Mouse (Mus musculus): ENCODE results near the gene Pigp.

- no peak for TF ChIP-seq CTCF (IDR thresholded peaks at IDR 0.05)
- TF ChIP-seq EP300 (IDR thresholded peaks at IDR 0.05): no peak
These were observed 57.0 kb downstream of the Pigp start for GRCm38 (mm10) chr16:94314626-94315025.
